Mouse (Mus musculus): ENCODE results near the gene Adamts7. TPM values are rescaled to one million over a fixed set of nuclear protein-coding genes. Genes with fewer than 3 reads are reported as not detected.
A peak's percentile ranks its signal among the peaks of the same experiment; 100 is the strongest.

Gene Adamts7
- polyA plus RNA-seq (2011; ENCODE audit: insufficient read depth, insufficient read length, low replicate concordance, missing spikeins) = 1.9 and 3.1 TPM in 2 replicates

- no peak for TF ChIP-seq POLR2A (IDR thresholded peaks at IDR 0.05; ENCODE audit: borderline replicate concordance, control insufficient read depth, low read depth, low read length)
- TF ChIP-seq CTCF (IDR thresholded peaks at IDR 0.05; ENCODE audit: control insufficient read depth, insufficient read depth, low read length) = no peak
- Histone ChIP-seq H3K27ac (ENCODE audit: control insufficient read depth, insufficient read depth, low read depth, low read length, poor library complexity) (no peak within 1 kb of the TSS), H3K4me1 (ENCODE audit: control insufficient read depth, insufficient read depth, low read length) (no peaks in the 10 kb centered on the region), H3K4me3 (replicated peaks; ENCODE audit: control insufficient read depth, low read depth, low read length) (peak within 1 kb of the TSS; percentile 64)
- under 1% methylated on average over 59 of the region's 60 CpGs for WGBS
Observed at GRCm38 (mm10) chr9:90162926-90163748, at the start of gene Adamts7. Gene Adamts7, plus strand, starts transcription at chr9:90163069.

GRCm38 (mm10) chr9:90113151-90113550, 49.7 kb upstream of the Adamts7 start:
- no peaks in the 10 kb centered on the region; the same call in 1 of the 2 replicates for H3K4me1 ChIP-seq (ENCODE audit: control insufficient read depth, insufficient read depth, low read length)

GRCm38 (mm10) chr9:90113651-90114566, 49.0 kb upstream of the Adamts7 start:
- Histone ChIP-seq H3K4me3 (replicated peaks; ENCODE audit: control insufficient read depth, low read depth, low read length) (peak overlapping the region; percentile 95), H3K4me1 (ENCODE audit: control insufficient read depth, insufficient read depth, low read length) (no peaks in the 10 kb centered on the region; the same call in 1 of the 2 replicates), H3K27ac (ENCODE audit: control insufficient read depth, insufficient read depth, low read depth, low read length, poor library complexity) (peak overlapping the region; percentile 99)
- under 1% methylated on average over 82 of the region's 82 CpGs for WGBS
- TF ChIP-seq POLR2A (IDR thresholded peaks at IDR 0.05; ENCODE audit: borderline replicate concordance, control insufficient read depth, low read depth, low read length) = peak; percentile 75; the same call in 1 of the 2 replicates
- peak; percentile 70 for TF ChIP-seq CTCF (IDR thresholded peaks at IDR 0.05; ENCODE audit: control insufficient read depth, insufficient read depth, low read length)

More at GRCm38 (mm10) chr9:90113151-90113550, 49.7 kb upstream of the Adamts7 start:
- TF ChIP-seq POLR2A (IDR thresholded peaks at IDR 0.05; ENCODE audit: borderline replicate concordance, control insufficient read depth, low read depth, low read length) (no peak), CTCF (IDR thresholded peaks at IDR 0.05; ENCODE audit: control insufficient read depth, insufficient read depth, low read length) (no peak)
- Histone ChIP-seq H3K4me3 (replicated peaks; ENCODE audit: control insufficient read depth, low read depth, low read length) (peak overlapping the region; percentile 95), H3K27ac (ENCODE audit: control insufficient read depth, insufficient read depth, low read depth, low read length, poor library complexity) (peak overlapping the region; percentile 99; the same call in 1 of the 2 replicates)
- WGBS = under 1% methylated on average over 13 of the region's 13 CpGs

- 2% methylated on average over 40 of the region's 40 CpGs for WGBS
- H3K4me1 ChIP-seq (ENCODE audit: control insufficient read depth, insufficient read depth, low read length) = no peaks in the 10 kb centered on the region; the same call in 1 of the 2 replicates
- peak within 1 kb of the TSS; percentile 95 for H3K4me3 ChIP-seq (replicated peaks; ENCODE audit: control insufficient read depth, low read depth, low read length)
- H3K27ac ChIP-seq (ENCODE audit: control insufficient read depth, insufficient read depth, low read depth, low read length, poor library complexity) = peak within 1 kb of the TSS; percentile 99
- peak; percentile 78; the same call in 1 of the 2 replicates for TF ChIP-seq POLR2A (IDR thresholded peaks at IDR 0.05; ENCODE audit: borderline replicate concordance, control insufficient read depth, low read depth, low read length)
- TF ChIP-seq CTCF (IDR thresholded peaks at IDR 0.05; ENCODE audit: control insufficient read depth, insufficient read depth, low read length) = 0 out of 2 replicates have a peak, but pooled peaks have one; percentile 3
Observed at GRCm38 (mm10) chr9:90114567-90115307, 48.1 kb upstream of the Adamts7 start, which contains the start of gene Morf4l1. Gene Morf4l1, minus strand, starts transcription at chr9:90114774.

- H3K4me3 ChIP-seq (replicated peaks; ENCODE audit: control insufficient read depth, low read depth, low read length) = no peak overlapping the region
- no peak overlapping the region for H3K27ac ChIP-seq (ENCODE audit: control insufficient read depth, insufficient read depth, low read depth, low read length, poor library complexity)
- H3K4me1 ChIP-seq (ENCODE audit: control insufficient read depth, insufficient read depth, low read length) = no peaks in the 10 kb centered on the region; the same call in 1 of the 2 replicates
- TF ChIP-seq CTCF (IDR thresholded peaks at IDR 0.05; ENCODE audit: control insufficient read depth, insufficient read depth, low read length) (no peak), POLR2A (IDR thresholded peaks at IDR 0.05; ENCODE audit: borderline replicate concordance, control insufficient read depth, low read depth, low read length) (no peak)
Observed at GRCm38 (mm10) chr9:90115308-90115700, 47.6 kb upstream of the Adamts7 start.

GRCm38 (mm10) chr9:90117234-90117633, 45.6 kb upstream of the Adamts7 start:
- no peak overlapping the region for H3K4me3 ChIP-seq (replicated peaks; ENCODE audit: control insufficient read depth, low read depth, low read length)
- no peak for TF ChIP-seq POLR2A (IDR thresholded peaks at IDR 0.05; ENCODE audit: borderline replicate concordance, control insufficient read depth, low read depth, low read length)
- no peak for TF ChIP-seq CTCF (IDR thresholded peaks at IDR 0.05; ENCODE audit: control insufficient read depth, insufficient read depth, low read length)

GRCm38 (mm10) chr9:90122246-90122740, 40.6 kb upstream of the Adamts7 start:
- Histone ChIP-seq H3K4me1 (ENCODE audit: control insufficient read depth, insufficient read depth, low read length) (no peaks in the 10 kb centered on the region), H3K27ac (ENCODE audit: control insufficient read depth, insufficient read depth, low read depth, low read length, poor library complexity) (no peak overlapping the region), H3K4me3 (replicated peaks; ENCODE audit: control insufficient read depth, low read depth, low read length) (no peak overlapping the region)
- TF ChIP-seq POLR2A (IDR thresholded peaks at IDR 0.05; ENCODE audit: borderline replicate concordance, control insufficient read depth, low read depth, low read length) (no peak), CTCF (IDR thresholded peaks at IDR 0.05; ENCODE audit: control insufficient read depth, insufficient read depth, low read length) (no peak)
- WGBS = 59% methylated on average over 4 of the region's 4 CpGs

More at GRCm38 (mm10) chr9:90117234-90117633, 45.6 kb upstream of the Adamts7 start:
- no peaks in the 10 kb centered on the region; the same call in 1 of the 2 replicates for H3K4me1 ChIP-seq (ENCODE audit: control insufficient read depth, insufficient read depth, low read length)
- H3K27ac ChIP-seq (ENCODE audit: control insufficient read depth, insufficient read depth, low read depth, low read length, poor library complexity) = no peak overlapping the region
